Mouse (Mus musculus): ENCODE results near the gene Zar1l. TPM values are rescaled to one million over a fixed set of nuclear protein-coding genes. Genes with fewer than 3 reads are reported as not detected.
"Not testable (repeated sequence)": the region's sequence is repeated elsewhere in the genome, so short reads cannot be mapped to it uniquely, and the experiment has no call there.

The Zar1l gene
- polyA plus RNA-seq, 1 experiment = not detected

DNA sequence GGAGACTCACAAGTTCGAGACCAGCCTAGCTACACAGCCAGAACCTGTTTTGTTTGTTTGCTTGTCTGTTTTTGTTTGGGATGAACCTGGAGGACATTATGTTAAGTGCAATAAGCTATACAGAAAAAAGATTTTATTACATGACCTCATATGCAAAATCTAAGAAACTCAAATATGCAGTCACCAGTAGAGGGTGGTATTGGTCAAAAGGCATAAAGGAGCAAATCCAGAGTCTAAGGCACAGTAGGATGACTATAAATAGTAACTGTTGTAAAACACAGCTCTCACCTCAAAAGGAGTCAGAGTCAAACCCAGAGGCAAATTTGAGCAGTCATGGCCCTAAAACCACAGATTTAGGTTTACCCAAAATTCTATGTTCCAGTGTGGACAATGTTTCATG, 1.6 kb upstream of the Zar1l start:
- Histone ChIP-seq H3K4me1 (ENCODE audit: control insufficient read depth, insufficient read depth, low read length) (no peaks in the 10 kb centered on the region), H3K4me3 (ENCODE audit: insufficient read depth, low read depth, low read length) (no peak overlapping the region), H3K36me3 (ENCODE audit: control insufficient read depth, insufficient read depth, low read length) (no peaks in the 10 kb centered on the region), H3K27me3 (replicated peaks; ENCODE audit: control insufficient read depth, insufficient read depth, low read length) (no peaks in the 10 kb centered on the region), H3K27ac (ENCODE audit: insufficient read depth, low read depth, low read length) (no peak overlapping the region)
- WGBS = 94% methylated on average over 1 of the region's 1 CpGs
- DNase-seq = peak; percentile 42
- TF ChIP-seq CTCF (conservative IDR thresholded peaks at IDR 0.05; ENCODE audit: insufficient read depth, insufficient read length, low read depth, low read length) (0 out of 2 replicates have a peak, but pooled peaks have one; percentile 9), POLR2A (IDR thresholded peaks at IDR 0.05; ENCODE audit: low read depth, low read length) (no peak)

GRCm38 (mm10) chr5:150514027-150514426, 3.9 kb downstream of the Zar1l start:
- H3K36me3 ChIP-seq (ENCODE audit: control insufficient read depth, insufficient read depth, low read length) = no peaks in the 10 kb centered on the region
- no peak overlapping the region for H3K4me3 ChIP-seq (ENCODE audit: insufficient read depth, low read depth, low read length)
- no peaks in the 10 kb centered on the region for H3K4me1 ChIP-seq (ENCODE audit: control insufficient read depth, insufficient read depth, low read length)
- no peak for DNase-seq
- no peaks in the 10 kb centered on the region for H3K27me3 ChIP-seq (replicated peaks; ENCODE audit: control insufficient read depth, insufficient read depth, low read length)
- 71% methylated on average over 1 of the region's 1 CpGs for WGBS
- TF ChIP-seq CTCF (conservative IDR thresholded peaks at IDR 0.05; ENCODE audit: insufficient read depth, insufficient read length, low read depth, low read length) = no peak
- no peak for TF ChIP-seq POLR2A (IDR thresholded peaks at IDR 0.05; ENCODE audit: low read depth, low read length)
- no peak overlapping the region for H3K27ac ChIP-seq (ENCODE audit: insufficient read depth, low read depth, low read length)

DNA sequence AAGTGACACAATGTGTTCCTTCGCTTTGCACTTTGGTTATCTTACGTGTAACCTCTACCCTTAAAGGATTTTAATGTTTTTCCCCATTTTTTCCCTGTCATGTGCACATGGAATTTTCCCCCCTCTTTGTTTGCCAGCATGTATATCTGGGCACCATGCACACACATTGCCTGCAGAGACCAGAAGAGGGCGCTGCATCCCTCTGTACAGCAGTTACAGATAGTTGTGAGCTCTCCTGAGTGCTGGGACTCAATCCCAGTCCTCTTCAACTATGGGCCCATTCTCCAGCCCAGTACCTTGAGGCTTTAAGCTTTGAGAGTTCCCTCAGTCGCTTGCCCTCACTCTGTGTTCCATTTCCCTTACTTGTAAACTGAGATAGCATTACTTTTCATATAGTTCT, 4.7 kb downstream of the Zar1l start:
- no peak overlapping the region for H3K27ac ChIP-seq (ENCODE audit: insufficient read depth, low read depth, low read length)
- no peaks in the 10 kb centered on the region for H3K27me3 ChIP-seq (replicated peaks; ENCODE audit: control insufficient read depth, insufficient read depth, low read length)
- H3K4me3 ChIP-seq (ENCODE audit: insufficient read depth, low read depth, low read length) = no peak overlapping the region
- DNase-seq = no peak
- no peaks in the 10 kb centered on the region for H3K36me3 ChIP-seq (ENCODE audit: control insufficient read depth, insufficient read depth, low read length)
- TF ChIP-seq POLR2A (IDR thresholded peaks at IDR 0.05; ENCODE audit: low read depth, low read length) (no peak), CTCF (conservative IDR thresholded peaks at IDR 0.05; ENCODE audit: insufficient read depth, insufficient read length, low read depth, low read length) (no peak)
- H3K4me1 ChIP-seq (ENCODE audit: control insufficient read depth, insufficient read depth, low read length) = no peaks in the 10 kb centered on the region
- WGBS = 83% methylated on average over 4 of the region's 4 CpGs

GRCm38 (mm10) chr5:150510451-150511225, 7.3 kb downstream of the Zar1l start:
- DNase-seq = no peak
- H3K27me3 ChIP-seq (replicated peaks; ENCODE audit: control insufficient read depth, insufficient read depth, low read length) = no peaks in the 10 kb centered on the region
- H3K27ac ChIP-seq (ENCODE audit: insufficient read depth, low read depth, low read length) = no peak overlapping the region
- TF ChIP-seq CTCF (conservative IDR thresholded peaks at IDR 0.05; ENCODE audit: insufficient read depth, insufficient read length, low read depth, low read length) (no peak), POLR2A (IDR thresholded peaks at IDR 0.05; ENCODE audit: low read depth, low read length) (no peak)
- WGBS = 81% methylated on average over 6 of the region's 6 CpGs
- H3K36me3 ChIP-seq (ENCODE audit: control insufficient read depth, insufficient read depth, low read length) = no peaks in the 10 kb centered on the region
- H3K4me1 ChIP-seq (ENCODE audit: control insufficient read depth, insufficient read depth, low read length) = no peaks in the 10 kb centered on the region
- H3K4me3 ChIP-seq (ENCODE audit: insufficient read depth, low read depth, low read length) = no peak overlapping the region

GRCm38 (mm10) chr5:150495792-150496191, 22.2 kb downstream of the Zar1l start:
- Histone ChIP-seq H3K27me3 (replicated peaks; ENCODE audit: control insufficient read depth, insufficient read depth, low read length) (no peaks in the 10 kb centered on the region), H3K4me1 (ENCODE audit: control insufficient read depth, insufficient read depth, low read length) (no peaks in the 10 kb centered on the region), H3K27ac (ENCODE audit: insufficient read depth, low read depth, low read length) (no peak overlapping the region), H3K36me3 (ENCODE audit: control insufficient read depth, insufficient read depth, low read length) (no peaks in the 10 kb centered on the region), H3K4me3 (ENCODE audit: insufficient read depth, low read depth, low read length) (no peak overlapping the region)
- peak; percentile 34 for DNase-seq
- 62% methylated on average over 6 of the region's 6 CpGs for WGBS
- TF ChIP-seq POLR2A (IDR thresholded peaks at IDR 0.05; ENCODE audit: low read depth, low read length) (no peak), CTCF (conservative IDR thresholded peaks at IDR 0.05; ENCODE audit: insufficient read depth, insufficient read length, low read depth, low read length) (peak; percentile 67)

DNA sequence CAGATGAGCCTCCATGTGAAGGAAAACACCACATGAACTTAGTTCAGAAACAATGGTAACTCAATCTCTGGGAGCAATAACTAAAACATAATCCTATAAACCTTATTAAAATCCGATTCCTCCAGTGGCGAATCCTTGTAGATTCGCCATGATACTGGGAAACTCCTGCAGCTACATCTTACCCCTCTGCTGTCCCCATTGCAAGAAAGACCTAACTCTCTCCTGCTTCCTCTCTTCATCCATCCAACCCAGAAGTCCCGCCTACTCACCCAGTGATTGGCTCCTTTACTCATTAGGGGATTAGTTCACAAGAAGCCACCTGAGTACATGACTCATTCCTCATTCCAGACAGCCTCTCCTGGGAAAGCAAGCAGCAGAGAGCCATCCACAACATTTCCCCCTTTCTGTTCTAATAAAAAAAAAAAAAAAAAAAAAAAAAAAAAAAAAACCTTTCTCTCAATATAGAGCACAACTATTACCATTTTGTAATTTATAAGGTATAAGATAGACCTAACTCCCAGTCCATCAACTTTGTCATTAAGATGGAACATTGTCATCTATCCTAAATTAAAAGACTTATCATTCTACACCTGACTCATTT, 26.3 kb downstream of the Zar1l start:
- 95% methylated on average over 4 of the region's 4 CpGs for WGBS

GRCm38 (mm10) chr5:150490821-150491220, 27.1 kb downstream of the Zar1l start:
- Histone ChIP-seq H3K4me3 (ENCODE audit: insufficient read depth, low read depth, low read length) (no peak overlapping the region), H3K4me1 (ENCODE audit: control insufficient read depth, insufficient read depth, low read length) (no peaks in the 10 kb centered on the region), H3K36me3 (ENCODE audit: control insufficient read depth, insufficient read depth, low read length) (no peaks in the 10 kb centered on the region), H3K27me3 (replicated peaks; ENCODE audit: control insufficient read depth, insufficient read depth, low read length) (no peaks in the 10 kb centered on the region), H3K27ac (ENCODE audit: insufficient read depth, low read depth, low read length) (no peak overlapping the region)
- 37% methylated on average over 8 of the region's 8 CpGs for WGBS
- TF ChIP-seq CTCF (conservative IDR thresholded peaks at IDR 0.05; ENCODE audit: insufficient read depth, insufficient read length, low read depth, low read length) = no peak
- TF ChIP-seq POLR2A (IDR thresholded peaks at IDR 0.05; ENCODE audit: low read depth, low read length) = no peak
- DNase-seq = no peak

More for the DNA sequence above, 26.3 kb downstream of the Zar1l start:
- not testable (repeated sequence) for DNase-seq; H3K4me3 ChIP-seq (ENCODE audit: insufficient read depth, low read depth, low read length); H3K27ac ChIP-seq (ENCODE audit: insufficient read depth, low read depth, low read length); H3K36me3 ChIP-seq (ENCODE audit: control insufficient read depth, insufficient read depth, low read length); H3K27me3 ChIP-seq (replicated peaks; ENCODE audit: control insufficient read depth, insufficient read depth, low read length); H3K4me1 ChIP-seq (ENCODE audit: control insufficient read depth, insufficient read depth, low read length)

Data from kidney, adult 2 months (tissue).